Mouse (Mus musculus): ENCODE measurements around the gene Dhx58.

GRCm38 (mm10) chr11:100752294-100752693 is 48.2 kb upstream of the Dhx58 start:
- no peak for TF ChIP-seq POLR2A (IDR thresholded peaks at IDR 0.05; ENCODE audit: low read depth, low read length)
- no peak for TF ChIP-seq CTCF (IDR thresholded peaks at IDR 0.05; ENCODE audit: extremely low read depth, insufficient read length, insufficient replicate concordance, low read depth, low read length)

Data from small intestine, adult 2 months (tissue).